Mouse (Mus musculus) layer of hippocampus, adult 9-10 months (tissue): ENCODE measurements at regions not wholly inside any gene's neighbourhood (a gene's known extent, or its start where the extent isn't known, plus 50 kb on each side); places are given as distances from the start of the nearest gene placed in this dataset.

Experiments used
- DNase-seq: peaks from one replicate; pipeline ENCODE4 v3.0.0; 2022; ENCODE audit warnings: low spot score

DNA sequence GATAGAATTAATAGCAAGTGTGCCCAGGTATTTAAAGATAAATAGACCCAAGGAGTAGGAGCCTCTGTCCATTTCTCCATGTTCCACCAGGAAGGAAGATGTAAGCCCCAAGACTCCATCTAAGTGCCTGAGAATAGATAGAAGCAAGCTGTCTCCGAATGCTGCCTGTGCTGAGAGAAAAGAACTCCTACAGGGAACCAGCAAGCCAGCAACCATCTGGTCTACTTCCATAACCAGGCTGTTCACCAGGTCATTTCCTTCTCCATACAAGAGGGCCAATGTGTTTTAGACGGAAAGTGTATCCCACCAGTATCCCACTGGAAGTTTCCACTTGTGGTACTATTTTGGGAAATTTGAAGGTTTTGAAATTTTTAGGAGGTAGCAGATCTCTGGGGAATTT is 418.4 kb upstream of the Camk1g start:
- no peak for DNase-seq

DNA sequence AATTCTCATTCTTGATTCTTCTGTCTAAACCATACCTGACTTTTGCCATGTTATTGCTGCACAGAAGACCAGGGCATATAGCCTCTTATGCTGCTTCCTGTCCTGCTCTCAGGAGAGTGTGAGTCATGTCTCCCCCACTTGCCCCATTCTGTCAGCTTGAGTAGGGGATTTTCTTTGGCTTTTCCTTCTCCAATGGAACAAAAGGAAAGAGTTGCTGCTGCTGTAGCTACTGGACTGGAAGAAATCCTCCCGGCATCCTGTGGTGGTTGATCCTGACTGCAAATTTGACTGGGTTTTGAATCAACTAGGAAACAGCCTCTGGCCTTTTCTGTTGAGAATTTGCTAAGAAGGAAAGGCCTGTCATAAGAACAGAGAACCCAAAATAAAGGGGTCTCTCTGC is 417.3 kb upstream of the Camk1g start:
- no peak for DNase-seq

DNA sequence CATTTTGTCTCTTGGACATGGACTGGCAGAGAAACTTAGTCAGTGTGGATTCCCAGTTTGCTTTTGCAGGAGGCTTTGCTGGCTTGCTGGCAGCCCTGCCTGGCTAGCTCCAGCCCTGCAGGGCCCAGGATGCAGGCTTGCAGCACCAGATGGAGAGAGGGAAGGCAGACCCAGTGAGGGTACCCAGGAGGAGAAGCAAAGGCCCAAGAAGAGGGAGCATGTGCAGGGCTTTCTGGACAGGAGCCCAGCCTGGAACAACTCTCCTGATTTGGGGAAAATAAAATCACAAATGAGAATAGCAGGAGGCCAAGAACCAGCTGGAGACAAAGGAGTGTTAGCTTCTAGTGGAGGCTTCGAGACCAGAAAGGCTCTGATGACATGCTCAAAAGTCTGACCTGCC is 414.9 kb upstream of the Camk1g start:
- no peak for DNase-seq

DNA sequence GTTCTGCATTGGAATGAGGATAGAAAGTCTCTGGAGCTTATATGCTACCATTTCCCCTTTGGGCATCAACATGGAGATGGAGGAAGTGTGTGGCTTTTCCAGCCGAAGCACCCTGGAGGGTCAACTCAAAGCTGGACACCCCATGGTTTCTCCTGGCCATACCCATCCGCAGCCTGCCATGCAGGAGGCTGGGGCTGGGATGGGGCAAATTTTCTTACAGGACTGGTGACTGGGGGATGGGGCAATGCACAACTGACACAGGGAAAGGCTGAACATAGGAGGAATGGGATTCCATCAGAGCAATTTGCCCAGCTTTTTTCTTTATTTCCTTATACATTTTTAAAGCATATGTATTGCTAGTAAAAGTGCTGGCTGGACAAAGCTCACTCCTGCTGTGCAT is 414.4 kb upstream of the Camk1g start:
- DNase-seq, result no peak

DNA sequence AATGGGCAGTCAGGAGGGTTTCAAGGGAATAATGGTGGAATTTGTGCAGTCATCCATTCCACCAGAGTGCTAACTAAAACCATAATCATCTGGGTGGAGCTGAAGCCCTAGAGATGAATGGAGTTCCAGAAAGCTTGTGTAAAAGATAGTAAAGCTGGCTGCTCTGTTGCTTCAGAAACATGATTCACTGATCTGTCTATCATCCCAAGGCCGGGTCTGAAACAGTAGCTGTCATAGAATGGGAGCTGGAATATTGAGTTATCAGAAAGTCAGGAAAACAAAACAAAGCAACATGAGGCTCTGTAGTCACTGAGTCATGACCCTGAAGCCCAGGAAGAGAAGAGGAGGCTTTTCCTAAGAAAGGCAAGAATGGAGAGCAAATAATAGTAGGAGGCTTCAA is 408.1 kb upstream of the Camk1g start:
- DNase-seq, result no peak

DNA sequence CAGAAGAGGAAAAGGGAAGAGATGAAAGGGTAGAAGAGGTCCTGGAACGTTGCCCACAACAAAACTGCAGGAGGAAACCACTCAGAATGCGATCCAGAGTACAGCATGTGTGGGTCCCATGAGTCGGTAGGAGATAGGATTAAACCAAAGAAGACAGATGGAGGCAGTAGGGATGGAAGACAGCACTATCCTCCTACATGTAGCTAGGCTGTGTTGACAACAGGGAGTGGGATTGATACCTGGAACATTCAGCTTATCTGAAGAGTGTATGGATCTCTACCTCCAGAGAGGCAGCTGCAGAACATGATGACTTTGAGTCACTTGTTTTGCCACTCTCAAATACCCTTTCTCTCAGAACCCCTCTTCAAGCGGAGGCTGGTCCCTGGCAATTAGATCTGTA is 399.4 kb upstream of the Camk1g start:
- no peak for DNase-seq

DNA sequence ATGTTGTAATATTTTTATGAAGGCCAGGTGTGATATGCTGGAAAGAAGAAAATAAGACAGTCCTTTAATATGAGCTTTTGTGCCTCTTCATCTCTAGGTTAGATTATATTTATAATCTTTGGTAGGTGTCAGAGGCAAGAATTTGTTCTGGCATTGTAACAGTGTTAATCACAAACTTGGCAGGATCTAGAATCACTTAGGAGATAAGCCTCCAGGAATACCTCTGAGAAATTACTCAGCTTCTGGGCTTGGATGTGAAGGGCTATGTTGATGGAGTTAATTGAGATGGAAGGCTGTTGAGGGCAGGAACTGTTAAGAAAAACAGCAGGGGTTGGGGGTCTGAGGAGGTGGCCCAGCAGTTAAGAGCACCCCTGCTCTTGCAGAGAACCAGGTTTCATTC is 394.0 kb upstream of the Camk1g start:
- no peak for DNase-seq

DNA sequence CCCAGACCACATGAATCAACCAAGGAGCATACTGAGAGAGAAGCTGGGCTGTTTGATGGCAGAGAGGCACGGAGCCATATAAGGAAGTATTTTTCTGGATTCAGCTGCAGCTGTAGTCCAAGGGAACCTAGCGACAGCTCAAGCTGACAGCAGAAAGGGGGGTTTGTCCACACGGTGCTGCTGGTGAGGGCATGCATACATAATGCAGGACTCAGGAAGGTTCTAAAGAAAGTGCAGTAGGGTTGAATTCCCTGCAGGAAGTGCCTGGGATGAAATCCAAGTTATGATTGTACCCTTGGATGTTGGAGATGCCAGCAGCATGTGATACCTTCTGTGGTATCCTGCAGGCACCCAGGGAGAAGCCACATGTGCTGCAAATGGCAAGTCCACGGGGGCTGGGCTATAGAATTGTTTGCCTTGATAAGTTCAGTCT is 381.7 kb upstream of the Camk1g start:
- DNase-seq, result no peak

DNA sequence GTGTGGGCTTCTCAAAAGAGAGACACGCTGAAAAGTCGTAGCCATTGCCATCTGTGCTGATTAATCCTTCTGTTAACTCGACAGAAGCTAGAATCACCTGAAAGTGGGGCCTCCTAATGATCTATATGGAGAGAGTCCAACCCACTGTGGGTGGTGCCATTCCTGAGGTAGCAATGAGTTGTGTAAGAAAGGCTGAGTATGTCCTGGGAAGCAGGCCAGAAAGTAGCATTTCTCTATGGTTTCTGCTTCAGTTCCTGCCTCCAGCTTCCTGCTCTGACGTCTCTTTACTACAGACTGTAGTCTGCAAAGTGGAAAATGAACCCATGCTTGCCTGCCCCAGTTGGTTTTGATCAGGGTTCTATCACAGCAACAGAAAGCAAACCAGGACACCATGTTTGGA is 380.8 kb upstream of the Camk1g start:
- DNase-seq, result no peak

DNA sequence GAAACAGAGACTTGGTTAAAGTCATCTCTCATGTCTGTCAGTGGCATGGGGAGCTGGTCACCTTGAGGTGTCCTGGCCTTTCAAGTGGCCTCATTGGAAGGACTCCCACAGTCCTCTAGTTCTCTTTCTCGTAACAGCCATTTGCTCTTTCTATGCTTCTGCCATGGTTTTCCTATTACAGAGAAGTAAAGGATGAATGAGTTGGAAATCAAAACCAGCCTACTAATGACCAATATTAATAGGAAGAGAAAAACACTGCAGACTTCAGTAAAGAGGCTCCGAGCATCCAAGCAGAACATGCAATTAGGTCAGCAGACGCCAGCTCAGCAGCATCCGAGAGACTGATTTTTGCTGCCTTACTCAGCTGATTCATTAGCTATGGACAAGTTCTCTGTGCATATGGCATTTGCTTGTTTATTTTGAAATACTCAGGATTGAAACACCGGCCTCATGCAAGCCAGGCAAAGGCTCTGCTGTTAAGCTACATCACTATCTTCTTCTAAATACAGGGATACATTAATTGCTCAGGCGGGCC is 377.4 kb upstream of the Camk1g start:
- no peak for DNase-seq

DNA sequence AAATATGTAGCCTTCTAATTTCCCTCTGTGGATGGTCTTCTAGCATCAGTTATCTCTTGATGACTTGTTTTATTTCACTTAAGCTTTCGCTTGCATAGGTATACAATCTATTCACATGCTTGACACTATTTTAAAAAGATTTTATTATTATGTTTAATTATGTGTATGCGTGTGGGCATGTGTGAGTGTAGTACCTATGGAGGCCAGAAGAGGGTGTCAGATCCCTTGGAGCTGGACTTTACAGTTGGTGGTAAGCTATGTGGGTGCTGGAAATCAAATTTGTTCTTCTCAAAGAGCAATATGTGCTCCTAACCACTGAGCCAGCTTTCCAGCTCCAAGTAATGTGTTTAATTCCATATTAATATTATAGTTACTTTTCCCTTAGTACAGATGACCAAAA is 372.6 kb upstream of the Camk1g start:
- no peak for DNase-seq

DNA sequence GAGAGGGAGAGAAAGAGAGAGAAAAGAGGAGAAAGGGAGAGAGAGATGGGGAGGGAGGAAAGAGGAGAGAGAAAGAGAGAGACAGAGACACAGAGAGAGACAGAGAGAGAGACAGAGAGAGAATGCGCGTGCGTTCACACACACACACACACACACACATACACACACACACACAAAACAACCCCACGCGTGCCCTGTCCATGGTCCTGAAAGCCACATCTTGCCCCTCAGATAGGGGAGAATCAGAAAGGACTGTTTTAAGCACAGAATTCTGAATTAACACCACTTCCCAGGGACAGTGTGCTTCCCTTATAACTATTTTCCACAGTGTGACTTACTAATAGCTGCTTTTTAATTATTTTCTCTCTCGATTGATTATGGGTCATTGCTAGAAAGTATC is 368.7 kb upstream of the Camk1g start:
- DNase-seq, result no peak

DNA sequence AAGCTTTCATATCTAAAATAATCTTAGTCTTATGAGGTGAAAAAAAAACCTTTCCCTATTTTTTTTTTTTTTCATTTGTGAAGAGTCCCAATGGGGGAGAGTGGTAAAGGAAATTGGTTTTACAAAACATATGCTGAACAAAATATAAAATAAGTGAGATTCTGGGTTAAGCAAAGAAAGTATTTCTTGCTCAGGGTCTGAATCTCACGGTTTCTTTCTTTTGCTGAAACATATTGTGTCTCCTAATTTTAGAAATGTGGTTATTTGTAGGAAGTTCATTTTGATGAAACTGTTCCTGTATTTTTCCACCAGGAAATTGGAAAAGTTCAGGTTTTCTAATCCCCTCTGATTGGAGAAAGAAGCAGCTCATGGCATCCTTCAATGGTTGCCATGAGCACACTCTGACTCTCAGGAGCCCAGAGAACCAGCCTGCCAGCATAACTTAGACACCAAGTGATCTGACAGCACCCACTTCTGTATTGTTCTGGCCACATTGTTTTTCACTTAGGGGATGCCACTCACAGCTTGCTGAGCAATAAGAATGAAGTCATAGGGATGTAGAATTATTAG is 365.9 kb upstream of the Camk1g start:
- DNase-seq, result no peak

DNA sequence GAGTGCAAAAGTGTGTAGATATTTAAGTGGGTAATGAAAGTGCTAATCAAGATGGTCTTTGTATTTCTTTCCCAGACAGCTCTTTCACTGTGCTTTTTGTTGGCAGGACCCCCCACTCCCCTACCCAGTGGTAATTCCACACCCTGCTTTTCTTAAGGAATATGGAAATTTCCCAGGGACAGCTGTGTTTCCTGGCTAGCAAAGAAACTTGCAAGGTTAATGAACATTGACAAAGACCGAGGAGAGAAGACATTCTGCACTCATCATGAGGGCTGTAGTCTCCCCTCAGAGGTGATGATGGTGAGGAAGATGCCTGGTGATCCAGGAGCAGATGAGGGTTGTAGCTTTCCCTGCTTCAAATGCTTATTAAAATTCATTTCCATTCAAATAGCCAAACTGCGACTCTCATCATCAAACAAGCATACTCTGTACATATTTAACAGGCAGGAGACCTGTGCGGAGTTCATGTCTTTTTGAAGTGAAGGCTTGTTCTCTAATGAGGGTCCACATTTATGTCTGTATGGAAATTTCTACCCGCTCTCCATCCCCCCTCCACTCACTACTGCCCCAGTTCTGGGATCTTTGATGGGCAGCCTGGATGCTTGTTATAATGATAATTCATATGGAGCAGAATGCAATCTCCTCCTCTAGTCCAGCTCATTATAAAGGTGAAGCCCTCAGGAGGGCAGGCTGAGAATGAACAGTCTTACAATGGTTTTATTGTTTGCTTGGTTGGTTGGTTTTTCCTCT is 364.1 kb upstream of the Camk1g start:
- no peak for DNase-seq

DNA sequence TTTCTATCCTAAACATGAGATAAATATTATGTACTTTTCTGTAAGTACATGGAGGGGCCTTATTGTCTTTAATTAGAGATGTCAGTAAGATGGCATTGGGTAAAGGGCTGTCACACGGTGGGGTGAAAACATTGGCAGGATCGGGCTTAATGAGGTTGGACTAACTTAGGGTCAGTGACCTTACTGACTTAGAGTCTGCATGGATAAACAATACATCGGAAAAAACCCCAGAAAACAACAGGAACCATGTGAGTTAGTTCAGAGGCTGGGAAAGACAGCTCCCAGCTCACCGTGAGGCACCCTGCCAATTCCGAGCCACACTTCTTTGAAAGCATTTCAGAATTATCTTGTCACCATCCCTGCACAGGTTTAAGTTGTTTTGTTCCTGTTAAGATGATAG is 363.3 kb upstream of the Camk1g start:
- no peak for DNase-seq

DNA sequence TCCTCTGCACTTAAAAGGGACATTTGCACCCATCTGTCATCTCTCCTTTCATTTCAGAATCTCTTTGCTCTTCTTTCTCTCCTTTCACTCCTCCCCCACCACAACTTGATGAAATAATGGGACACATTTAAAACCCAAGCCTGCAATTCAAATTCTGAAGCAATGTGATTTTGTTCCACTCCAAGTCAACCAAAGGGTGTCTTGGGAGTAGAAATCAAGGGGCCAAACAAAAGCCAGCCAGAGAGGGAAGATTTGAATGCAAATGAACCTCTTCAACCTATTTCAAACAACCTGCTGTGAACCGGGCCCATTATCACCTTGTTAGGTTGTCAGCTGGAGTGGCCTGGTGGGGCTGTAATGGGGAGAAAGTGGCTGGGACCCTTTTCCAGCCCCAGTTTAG is 362.0 kb upstream of the Camk1g start:
- DNase-seq, result no peak

DNA sequence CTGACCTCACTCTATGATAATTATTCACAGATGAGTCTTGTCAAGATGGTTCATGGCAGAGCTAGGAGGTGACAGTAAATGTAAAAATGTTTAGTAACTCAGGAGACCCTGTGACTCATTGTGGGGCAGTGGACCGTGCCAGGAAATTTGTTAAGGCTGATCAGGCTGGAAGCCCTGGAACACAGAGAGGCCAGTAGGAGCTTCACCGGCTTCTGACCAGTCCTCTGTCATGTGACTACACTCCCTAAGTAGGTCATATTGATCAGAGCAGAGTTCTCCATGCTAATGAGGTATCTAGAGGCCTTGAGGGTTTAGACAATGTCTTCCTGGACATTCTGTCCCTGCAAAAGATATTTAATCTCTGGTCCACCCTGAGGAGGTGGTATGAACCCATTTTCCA is 351.8 kb upstream of the Camk1g start:
- no peak for DNase-seq

DNA sequence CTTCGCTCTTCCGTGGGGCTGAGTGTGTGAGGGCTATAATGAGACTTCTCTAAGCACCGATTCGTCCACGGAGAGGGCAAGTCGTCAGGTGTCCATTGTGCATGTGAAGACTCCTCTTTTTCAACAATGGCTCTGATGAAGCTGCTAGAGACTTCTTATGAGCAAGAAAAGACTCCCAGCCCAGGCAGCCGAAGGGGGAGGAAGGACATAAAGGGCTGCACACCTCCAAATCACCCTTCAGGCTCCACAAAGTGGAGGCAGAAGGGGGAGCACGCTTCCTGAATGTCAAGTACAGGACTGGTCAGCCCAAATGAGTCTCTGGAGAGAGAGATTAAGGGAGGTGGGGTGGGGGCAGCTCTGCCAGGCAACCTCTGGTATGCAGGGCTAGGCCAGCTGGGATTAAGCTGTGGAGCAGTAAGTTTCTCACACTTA is 350.3 kb upstream of the Camk1g start:
- DNase-seq, result no peak

DNA sequence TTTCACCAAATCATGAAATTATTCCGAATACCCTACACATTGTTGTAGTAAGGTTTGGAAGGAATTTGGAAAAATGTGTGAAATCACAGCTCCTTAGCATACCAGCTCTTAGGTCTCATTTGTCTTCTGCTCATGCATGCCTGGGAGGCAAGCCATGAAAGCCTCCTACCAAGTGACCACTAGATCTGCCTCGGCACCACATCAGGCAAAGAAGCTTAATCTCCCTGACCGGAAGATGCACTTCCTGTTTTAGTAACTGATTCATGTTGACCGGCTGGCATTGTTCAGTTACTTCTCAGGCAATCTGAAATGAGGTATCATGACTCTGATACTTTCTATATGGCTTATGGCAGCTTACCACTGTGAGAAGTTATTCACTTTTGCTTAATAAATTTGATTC is 345.2 kb upstream of the Camk1g start:
- DNase-seq, result no peak

DNA sequence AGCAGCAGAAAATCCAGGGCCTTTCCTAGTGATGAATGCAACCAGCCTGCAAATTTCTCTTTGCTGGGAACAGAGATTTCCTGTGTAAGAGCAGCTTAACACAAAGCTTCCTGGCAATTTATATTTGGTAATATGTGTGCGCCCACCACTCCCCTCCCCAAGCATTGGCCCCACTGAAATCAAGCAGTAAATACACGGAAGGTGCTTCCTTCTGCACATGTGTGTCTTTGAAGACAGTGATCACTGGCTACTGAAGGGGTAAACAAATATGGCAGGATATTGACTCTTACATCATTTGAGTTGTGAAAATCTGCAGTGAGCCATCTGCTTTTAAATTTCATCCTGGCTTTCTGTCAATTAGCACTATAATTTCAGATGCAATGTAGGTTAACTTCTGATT is 344.5 kb upstream of the Camk1g start:
- no peak for DNase-seq

DNA sequence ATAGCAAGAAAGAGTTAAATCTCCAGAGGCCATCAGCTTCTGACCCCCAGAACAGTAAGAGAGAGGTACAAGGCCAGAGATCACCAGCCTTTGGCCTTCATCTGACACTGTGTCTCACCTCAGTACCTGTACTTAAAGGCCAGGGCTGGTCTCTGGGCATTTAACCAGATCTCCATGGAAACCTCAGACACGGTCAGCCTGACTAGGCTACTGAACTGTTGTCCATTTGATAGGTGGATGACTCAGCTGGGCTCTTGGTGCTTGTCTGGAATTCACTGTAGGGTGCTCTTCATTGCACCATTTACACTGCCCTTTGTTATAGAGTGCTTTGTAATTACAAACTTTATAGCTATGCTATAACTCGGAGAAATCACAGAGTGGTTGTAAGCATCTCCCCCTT is 335.1 kb upstream of the Camk1g start:
- DNase-seq, result no peak

DNA sequence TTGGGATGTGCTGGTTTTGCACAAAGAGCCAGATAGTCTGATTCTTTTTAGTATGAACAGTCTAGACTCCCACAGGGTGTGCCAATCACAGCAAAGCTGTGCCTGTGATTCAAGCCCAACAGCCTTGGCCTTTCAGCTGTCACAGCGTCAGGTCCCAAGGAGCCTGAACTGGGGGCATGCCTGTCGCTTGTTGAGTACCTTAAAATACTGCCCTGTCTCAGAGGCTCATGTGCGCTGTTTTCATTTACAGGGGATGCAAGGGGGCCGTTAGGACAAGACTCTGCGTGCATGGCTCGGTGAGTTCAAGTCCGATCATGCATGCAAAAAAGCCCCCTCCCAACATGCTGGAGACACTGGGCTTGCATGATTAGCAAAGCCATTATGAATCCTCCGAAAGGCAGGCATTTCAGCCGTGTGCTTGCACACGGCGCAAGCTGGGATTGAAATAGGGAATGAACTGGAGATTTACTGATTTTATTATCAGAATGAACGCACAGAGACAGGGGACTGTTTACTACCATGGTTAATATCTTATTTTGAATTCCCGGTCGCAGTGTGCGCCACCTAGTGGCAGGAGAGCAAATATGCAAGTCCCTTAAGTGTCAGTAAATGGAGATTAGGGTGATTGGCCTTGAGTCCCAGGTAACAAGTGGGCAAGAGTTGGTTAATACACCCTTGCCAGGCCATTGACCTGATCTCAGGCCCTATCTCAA is 332.8 kb upstream of the Camk1g start:
- DNase-seq, result no peak

DNA sequence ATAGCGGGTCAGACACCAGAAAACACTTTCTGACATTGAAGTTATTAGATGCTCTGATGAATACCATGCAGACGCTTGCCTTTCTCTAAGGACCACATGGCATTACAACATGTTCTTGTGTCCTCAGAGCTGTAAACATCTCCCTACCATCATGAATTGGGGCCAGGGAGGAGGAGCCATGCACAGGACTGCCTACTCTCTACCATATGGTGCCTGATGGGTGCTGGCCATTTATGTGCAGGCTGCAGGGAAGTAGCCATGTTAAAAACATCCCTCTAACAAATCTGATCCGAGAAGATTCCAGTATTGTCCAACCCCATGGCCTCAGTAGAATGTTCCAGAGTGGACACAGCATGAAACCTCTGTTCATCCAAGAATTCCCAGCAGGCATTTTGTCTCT is 330.1 kb upstream of the Camk1g start:
- DNase-seq, result no peak
